In the genomic region with DNA sequence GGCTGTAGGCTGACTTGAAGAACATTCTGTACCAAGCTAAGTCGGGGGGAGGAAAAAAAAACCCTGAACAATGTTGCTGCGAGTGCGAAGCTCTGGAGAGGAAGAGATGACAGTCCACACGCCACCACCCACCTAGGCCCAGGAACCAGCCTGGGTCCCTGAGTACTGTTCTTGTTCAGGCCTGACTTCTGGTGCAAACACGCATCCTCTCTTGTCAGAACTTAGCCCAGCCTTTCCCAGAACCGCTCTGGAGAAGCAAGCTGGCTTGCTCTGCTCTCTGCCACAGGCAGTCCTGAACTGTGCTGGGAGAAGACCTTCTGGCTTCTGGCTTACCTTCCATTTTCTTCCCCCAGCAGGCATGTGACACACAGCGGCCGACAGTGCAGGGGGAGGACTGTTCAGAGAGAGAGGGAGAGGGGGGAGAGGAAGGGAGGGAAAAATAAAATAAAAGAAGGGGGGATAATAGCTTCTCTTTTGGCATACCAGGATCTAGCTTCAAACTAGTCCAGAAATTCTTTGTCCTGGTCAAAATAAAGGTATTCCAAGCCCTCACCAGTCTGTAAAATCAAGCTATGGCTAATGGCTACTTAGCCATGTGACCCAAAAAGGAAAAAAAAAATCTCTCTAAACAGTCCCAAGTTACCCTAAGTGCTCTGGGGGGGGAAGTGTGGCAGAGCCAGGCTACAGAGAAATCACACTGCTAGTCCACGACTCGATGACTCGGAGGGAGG, we compare ENCODE assay signal across 8 mouse cellular contexts. TPM values are rescaled to one million over a fixed set of nuclear protein-coding genes. Genes with fewer than 3 reads are reported as not detected.
DNase-seq lines count a peak whose midpoint lies in the region; ATAC-seq and TF ChIP-seq lines count a peak whose summit lies in the region.

No protein-coding gene starts in this region.

- H3K4me2 ChIP-seq in heart, embryonic 14.5 days (ENCODE audit: low read length), result peak overlapping the region; percentile 65
- peak overlapping the region; percentile 51 for H3K4me2 ChIP-seq in kidney, postnatal 0 days (ENCODE audit: low read length)
- peak overlapping the region; percentile 90 for H3K4me2 ChIP-seq in liver, embryonic 16.5 days (ENCODE audit: low read depth, low read length)

- WGBS in embryonic facial prominence, embryonic 10.5 days, result 23% methylated on average over 11 of the region's 11 CpGs
- WGBS in heart, embryonic 14.5 days, result 7% methylated on average over 11 of the region's 11 CpGs
- 5% methylated on average over 11 of the region's 11 CpGs for whole genome bisulfite sequencing in kidney, postnatal 0 days
- 3% methylated on average over 11 of the region's 11 CpGs for WGBS in liver, embryonic 16.5 days (ENCODE audit: insufficient replicate concordance)

- H3K27ac ChIP-seq in embryonic facial prominence, embryonic 10.5 days (replicated peaks), result peak overlapping the region; percentile 100
- H3K27ac ChIP-seq in heart, embryonic 14.5 days (replicated peaks in 1 of 2; ENCODE audit: control insufficient read depth in 1 of 2, insufficient read depth in 1 of 2, low read depth in 2 of 2, low read length in 2 of 2), result peak overlapping the region; percentile 98 to 99
- H3K27ac ChIP-seq in kidney, postnatal 0 days, result peak overlapping the region; percentile 100
- peak overlapping the region; percentile 100 for H3K27ac ChIP-seq in liver, embryonic 16.5 days (ENCODE audit: low read length)

- no peak for TF ChIP-seq CTCF in kidney, postnatal 0 days (IDR thresholded peaks at IDR 0.05; ENCODE audit: low read depth)

- H3K4me3 ChIP-seq in embryonic facial prominence, embryonic 10.5 days, result peak overlapping the region; percentile 58
- H3K4me3 ChIP-seq in heart, embryonic 14.5 days (ENCODE audit: control insufficient read depth in 1 of 2, insufficient read depth in 1 of 2, low read depth in 1 of 2, low read length in 2 of 2), result peak overlapping the region; percentile 35 to 40
- no peak overlapping the region for H3K4me3 ChIP-seq in kidney, postnatal 0 days (replicated peaks; ENCODE audit: low read depth, low read length)
- H3K4me3 ChIP-seq in liver, embryonic 16.5 days (ENCODE audit: low read depth, low read length), result peak overlapping the region; percentile 63

- no peaks in the 10 kb centered on the region for H3K27me3 ChIP-seq in embryonic facial prominence, embryonic 10.5 days (replicated peaks; ENCODE audit: low read depth, poor library complexity, severe bottlenecking)
- H3K27me3 ChIP-seq in heart, embryonic 14.5 days (ENCODE audit: control insufficient read depth, insufficient read depth, low read length), result no peaks in the 10 kb centered on the region
- no peaks in the 10 kb centered on the region for H3K27me3 ChIP-seq in kidney, postnatal 0 days (ENCODE audit: insufficient read depth, low read length)
- no peaks in the 10 kb centered on the region for H3K27me3 ChIP-seq in liver, embryonic 16.5 days (ENCODE audit: control insufficient read depth, insufficient read depth, low read depth, low read length)

- H3K36me3 ChIP-seq in embryonic facial prominence, embryonic 10.5 days (replicated peaks), result 0 out of 2 replicates have a peak, but pooled peaks cover 3% of the 10 kb centered on the region
- no peaks in the 10 kb centered on the region; the same call in 1 of the 2 replicates for H3K36me3 ChIP-seq in heart, embryonic 14.5 days (ENCODE audit: control insufficient read depth, insufficient read depth, low read length)
- H3K36me3 ChIP-seq in kidney, postnatal 0 days (ENCODE audit: insufficient read depth, low read length), result no peaks in the 10 kb centered on the region
- H3K36me3 ChIP-seq in liver, embryonic 16.5 days (ENCODE audit: control insufficient read depth, insufficient read depth), result no peaks in the 10 kb centered on the region

- DNase-seq in right cerebral cortex, adult 18-20 months, result peak; percentile 91
- no peak for DNase-seq in right cerebral cortex, postnatal 14 days
- DNase-seq in embryonic facial prominence, embryonic 10.5 days (ENCODE audit: low spot score), result no peak
- DNase-seq in kidney, postnatal 0 days (ENCODE audit: low spot score), result peak; percentile 57
- peak; percentile 77 to 82 for DNase-seq in right cerebral cortex, adult 2 months (ENCODE audit: low spot score in 2 of 2)

- no peaks in the 10 kb centered on the region for H3K9me3 ChIP-seq in embryonic facial prominence, embryonic 10.5 days
- no peaks in the 10 kb centered on the region for H3K9me3 ChIP-seq in heart, embryonic 14.5 days (ENCODE audit: control insufficient read depth, low read length)
- no peaks in the 10 kb centered on the region for H3K9me3 ChIP-seq in kidney, postnatal 0 days (replicated peaks; ENCODE audit: low read length)
- H3K9me3 ChIP-seq in liver, embryonic 16.5 days (replicated peaks; ENCODE audit: control insufficient read depth, low read length), result no peaks in the 10 kb centered on the region

- peak overlapping the region; percentile 79 for H3K9ac ChIP-seq in heart, embryonic 14.5 days (ENCODE audit: low read length)
- H3K9ac ChIP-seq in kidney, postnatal 0 days (ENCODE audit: low read depth, low read length), result peak overlapping the region; percentile 60
- H3K9ac ChIP-seq in liver, embryonic 16.5 days (ENCODE audit: low read depth, low read length), result peak overlapping the region; percentile 83

- H3K4me1 ChIP-seq in embryonic facial prominence, embryonic 10.5 days, result peaks cover 100% of the 10 kb centered on the region
- peaks cover 78 to 94% of the 10 kb centered on the region in 2 experiments for H3K4me1 ChIP-seq in heart, embryonic 14.5 days (ENCODE audit: control insufficient read depth in 2 of 2, insufficient read depth in 2 of 2, low read length in 2 of 2)
- peaks cover 87% of the 10 kb centered on the region for H3K4me1 ChIP-seq in kidney, postnatal 0 days (replicated peaks; ENCODE audit: insufficient read depth, low read length)
- peaks cover 95% of the 10 kb centered on the region for H3K4me1 ChIP-seq in liver, embryonic 16.5 days (ENCODE audit: control insufficient read depth, low read depth, low read length)

- no peak for ATAC-seq in heart, embryonic 14.5 days (ENCODE audit: insufficient number of reproducible peaks, insufficient read depth, low FRiP score, low read depth)
- ATAC-seq in kidney, postnatal 0 days (replicated peaks; ENCODE audit: low FRiP score, low read depth), result no peak
- no peak for ATAC-seq in liver, embryonic 16.5 days (ENCODE audit: low read depth)
- ATAC-seq in erythroid progenitor cell, adult 5-6 weeks (replicated peaks; ENCODE audit: low FRiP score, poor library complexity, severe bottlenecking), result no peak

RNA-seq across cellular contexts. Expression of a gene that starts 14.8 kb away (rescaled TPM):
- 68.1 and 69.9 TPM in 2 replicates for polyA plus RNA-seq in embryonic facial prominence, embryonic 10.5 days (2016; fragmentation: Nextera tagmentation; extraction: Ambion mirVana)
- 35.9 and 38.0 TPM in 2 replicates for polyA plus RNA-seq in heart, embryonic 14.5 days (2014; fragmentation: Nextera tagmentation; extraction: Ambion mirVana)
- polyA plus RNA-seq in kidney, postnatal 0 days (2015; fragmentation: Nextera tagmentation; extraction: Ambion mirVana), result 39.6 and 41.7 TPM in 2 replicates
- 20.0 and 23.6 TPM in 2 replicates for polyA plus RNA-seq in liver, embryonic 16.5 days (2015; fragmentation: Nextera tagmentation; extraction: Ambion mirVana)
- total RNA-seq in erythroid progenitor cell, adult 5-6 weeks (2015; ENCODE audit: low replicate concordance), result 55.3 and 129 TPM in 2 replicates
- total RNA-seq in erythroid progenitor cell, adult 5-6 weeks (2017; ENCODE audit: low replicate concordance), result 59.5 and 85.9 TPM in 2 replicates

Comparison
In these comparisons a context has a peak if more than half of its experiments do, and no peak if none do; other contexts are left out.
1. DNase-seq: peak in right cerebral cortex, adult 18-20 months (single experiment), kidney, postnatal 0 days (single experiment) and right cerebral cortex, adult 2 months (2 of 2); none in right cerebral cortex, postnatal 14 days (single experiment) and embryonic facial prominence, embryonic 10.5 days (single experiment).
2. Peak in every context shown above with its lines, with median percentiles within 50 percentile points of each other: H3K27ac ChIP-seq, H3K4me2 ChIP-seq and H3K9ac ChIP-seq.